Mouse (Mus musculus) embryo, embryonic 10 days (tissue): ENCODE measurements around the gene BB287469.
"Not testable (repeated sequence)": the region's sequence is repeated elsewhere in the genome, so short reads cannot be mapped to it uniquely, and the experiment has no call there.

Source experiments
- DNase-seq: peaks from one replicate; pipeline ENCODE4 v3.0.0-alpha.2; 2015; ENCODE audit warnings: low spot score

BB287469 gene

GRCm38 (mm10) chr12:87816277-87816676 lies at the start of gene BB287469:
TSS of gene BB287469 (plus strand) at chr12:87816577.
- not testable (repeated sequence) for DNase-seq

- DNase-seq = not testable (repeated sequence)
Observed at GRCm38 (mm10) chr12:87775655-87776054, 40.7 kb upstream of the BB287469 start, which contains the start of gene Gm21319. TSS of gene Gm21319 (minus strand) at chr12:87775755.

- DNase-seq = not testable (repeated sequence)
Observed at GRCm38 (mm10) chr12:87795212-87795611, 21.2 kb upstream of the BB287469 start, which contains the start of gene Gm21936. TSS of gene Gm21936 (plus strand) at chr12:87795512.

- not testable (repeated sequence) for DNase-seq
Observed at GRCm38 (mm10) chr12:87797971-87798370, 18.4 kb upstream of the BB287469 start.

- not testable (repeated sequence) for DNase-seq
Observed at GRCm38 (mm10) chr12:87842239-87842638, 25.9 kb downstream of the BB287469 start, which contains the start of gene Gm2001. TSS of gene Gm2001 (minus strand) at chr12:87842339.

GRCm38 (mm10) chr12:87850657-87851056 lies 34.3 kb downstream of the BB287469 start:
- DNase-seq = not testable (repeated sequence)

- not testable (repeated sequence) for DNase-seq
Observed at GRCm38 (mm10) chr12:87856067-87856466, 39.7 kb downstream of the BB287469 start.

GRCm38 (mm10) chr12:87861740-87862692 lies 45.6 kb downstream of the BB287469 start:
- DNase-seq = not testable (repeated sequence)

GRCm38 (mm10) chr12:87863638-87864037 lies 47.3 kb downstream of the BB287469 start:
- DNase-seq = not testable (repeated sequence)

- not testable (repeated sequence) for DNase-seq
Observed at GRCm38 (mm10) chr12:87864048-87864447, 47.7 kb downstream of the BB287469 start.
